Mouse (Mus musculus) olfactory bulb, adult 2 months (tissue): Measurements from ENCODE around the gene Arcn1. TPM values are rescaled to one million over a fixed set of nuclear protein-coding genes. Genes with fewer than 3 reads are reported as not detected.

ENCODE experiments used
- H3K27ac ChIP-seq: fragments of 200-500 bp; 2 replicates; pipeline ENCODE4 v1.5.1; 2012; ENCODE audit warnings: low read depth, low read length; ENCODE audit not compliant: insufficient read depth
- H3K4me1 ChIP-seq: fragments of 200-500 bp; 2 replicates; pipeline ENCODE4 v1.6.1; 2012; ENCODE audit warnings: low read length; ENCODE audit not compliant: control insufficient read depth, insufficient read depth
- H3K4me3 ChIP-seq: fragments of 200-500 bp; 2 replicates; pipeline ENCODE4 v1.5.1; 2012; ENCODE audit warnings: mild to moderate bottlenecking, low read depth, low read length, moderate library complexity; ENCODE audit not compliant: insufficient read depth
- CTCF ChIP-seq: fragments of 200-500 bp; IDR thresholded peaks from 2 replicates; pipeline ENCODE4 v1.5.1; 2012; ENCODE audit warnings: low read depth, mild to moderate bottlenecking, low read length, moderate library complexity; ENCODE audit not compliant: insufficient read depth
- POLR2A ChIP-seq: fragments of 200-500 bp; IDR thresholded peaks from 2 replicates; pipeline ENCODE4 v1.6.1; 2012; ENCODE audit warnings: mild to moderate bottlenecking, low read depth, low read length, moderate library complexity; ENCODE audit not compliant: insufficient read depth
- WGBS: fragments of 180-500 bp; shearing (Covaris S2); methylation state at CpG from one replicate; pipeline ENCODE4 v1.1.7; 2018; 5-methylcytosine and 5-hydroxymethylcytosine counted together
- polyA plus RNA-seq: library from polyadenylated mRNA; stranded (reverse); fragments of >200 nt; gene quantifications from 2 replicates; pipeline ENCODE4 v1.2.4, GENCODE M21; 2012; ENCODE audit warnings: low replicate concordance; ENCODE audit not compliant: missing spikeins, insufficient read depth, insufficient read length

The Arcn1 gene
- 192 TPM in 1 of 2 replicates, not detected in the other for polyA plus RNA-seq

DNA sequence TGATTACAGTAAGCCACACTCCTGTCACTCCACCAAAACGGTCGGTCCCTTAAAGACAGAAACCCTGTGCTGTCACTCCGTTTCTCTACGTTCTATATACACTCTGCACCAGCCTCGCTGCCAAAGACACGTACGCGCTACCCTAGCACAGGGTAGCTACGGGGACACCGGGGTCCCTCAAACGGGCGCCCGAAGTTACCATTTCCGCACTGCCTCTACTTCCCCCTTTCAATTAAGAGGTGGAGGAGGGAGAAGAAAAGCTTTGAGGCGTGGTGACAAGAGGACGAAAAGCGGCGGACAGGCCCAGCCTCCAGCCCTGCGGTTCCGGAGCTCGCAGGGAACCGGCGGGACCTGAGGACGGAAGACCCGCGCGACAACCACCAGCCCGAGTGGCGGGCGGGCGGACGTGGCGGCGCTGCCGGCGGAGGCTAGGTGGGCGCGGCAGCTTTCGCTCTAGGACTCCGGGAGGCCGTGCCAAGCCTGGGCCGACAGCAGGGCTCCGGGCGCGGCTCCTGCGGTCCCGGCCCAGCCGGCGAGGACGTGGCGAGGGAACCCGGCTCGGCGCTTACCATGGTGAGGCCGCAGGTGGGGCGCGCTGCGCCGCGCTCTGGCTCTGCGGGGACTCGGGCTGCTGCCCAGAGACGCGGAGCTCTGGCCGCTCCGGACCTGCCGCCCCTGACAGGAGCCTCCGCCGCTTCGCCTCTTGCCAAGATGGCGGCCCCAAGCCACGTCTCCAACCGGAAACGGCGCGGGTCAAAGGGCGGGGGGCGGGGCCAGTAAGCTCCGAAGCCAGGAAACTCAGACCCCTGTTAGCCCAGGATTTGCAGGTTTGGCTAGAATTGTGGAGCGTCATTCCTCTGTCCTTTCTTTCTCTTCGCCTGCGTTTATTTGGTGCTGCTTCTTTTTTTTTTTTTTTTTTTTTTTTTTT is at the start of gene Arcn1, which contains the start of gene Ift46:
Arcn1 (minus strand) TSS at position 745 of the 928 bp plus-strand sequence.
Ift46 (plus strand) TSS at position 808 of the 928 bp plus-strand sequence.
- TF ChIP-seq POLR2A (peak; percentile 71), CTCF (no peak)
- Histone ChIP-seq H3K4me1 (peaks cover 3% of the 10 kb centered on the region), H3K27ac (peak within 1 kb of the TSS; percentile 63), H3K4me3 (peak within 1 kb of the TSS; percentile 80)
- under 1% methylated on average over 82 of the region's 82 CpGs for WGBS

DNA sequence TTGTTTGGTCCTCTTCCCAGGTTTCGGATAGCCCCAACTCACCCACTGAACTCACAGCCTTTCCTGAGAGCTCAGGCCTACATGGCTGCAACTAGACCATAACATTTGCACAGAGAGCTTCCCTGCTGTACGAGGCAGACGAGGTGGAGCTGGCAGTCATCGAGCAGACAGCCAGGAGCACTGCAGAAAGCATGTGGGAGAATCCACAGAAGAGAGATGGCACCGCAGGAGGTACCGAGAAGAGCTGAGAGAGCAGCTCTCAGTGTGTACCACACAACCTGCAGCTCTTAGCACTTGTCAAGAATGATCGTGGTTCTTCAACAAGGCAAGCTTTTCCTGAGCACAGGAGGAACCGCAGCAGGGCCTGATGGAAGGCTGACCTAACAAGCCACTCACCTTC is 46.5 kb upstream of the Arcn1 start:
- no peaks in the 10 kb centered on the region; the same call in 1 of the 2 replicates for H3K4me1 ChIP-seq
- no peak overlapping the region for H3K4me3 ChIP-seq
- TF ChIP-seq POLR2A (no peak), CTCF (no peak)
- 88% methylated on average over 8 of the region's 8 CpGs for WGBS
- no peak overlapping the region for H3K27ac ChIP-seq

GRCm38 (mm10) chr9:44810316-44810715 is 42.7 kb upstream of the Arcn1 start:
- no peak for TF ChIP-seq POLR2A
- WGBS: 81% methylated on average over 10 of the region's 10 CpGs
- no peak overlapping the region for H3K27ac ChIP-seq
- no peaks in the 10 kb centered on the region for H3K4me1 ChIP-seq
- H3K4me3 ChIP-seq: no peak overlapping the region

DNA sequence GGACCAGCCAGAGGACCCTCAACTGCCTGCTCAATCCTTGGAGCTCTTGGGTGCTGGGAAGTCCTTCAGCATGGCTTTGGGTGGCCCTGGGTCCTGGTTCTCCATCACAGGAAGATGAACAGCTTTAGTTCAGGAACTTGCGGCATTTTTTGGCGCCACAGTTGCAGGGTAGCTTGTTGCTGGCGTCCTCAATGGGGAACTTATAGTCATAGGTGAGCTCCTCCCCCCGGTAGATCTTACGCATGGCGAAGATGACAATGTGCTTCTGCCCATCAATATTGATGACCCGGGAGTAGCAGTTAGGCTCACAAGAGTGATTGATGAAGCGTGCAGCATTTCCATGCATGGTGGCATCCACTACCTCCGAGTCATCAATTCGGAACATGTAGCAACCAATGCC is 40.1 kb upstream of the Arcn1 start:
- H3K4me1 ChIP-seq: no peaks in the 10 kb centered on the region
- H3K27ac ChIP-seq: no peak overlapping the region
- WGBS: 96% methylated on average over 10 of the region's 10 CpGs
- no peak for TF ChIP-seq CTCF
- TF ChIP-seq POLR2A: no peak
- no peak overlapping the region for H3K4me3 ChIP-seq

DNA sequence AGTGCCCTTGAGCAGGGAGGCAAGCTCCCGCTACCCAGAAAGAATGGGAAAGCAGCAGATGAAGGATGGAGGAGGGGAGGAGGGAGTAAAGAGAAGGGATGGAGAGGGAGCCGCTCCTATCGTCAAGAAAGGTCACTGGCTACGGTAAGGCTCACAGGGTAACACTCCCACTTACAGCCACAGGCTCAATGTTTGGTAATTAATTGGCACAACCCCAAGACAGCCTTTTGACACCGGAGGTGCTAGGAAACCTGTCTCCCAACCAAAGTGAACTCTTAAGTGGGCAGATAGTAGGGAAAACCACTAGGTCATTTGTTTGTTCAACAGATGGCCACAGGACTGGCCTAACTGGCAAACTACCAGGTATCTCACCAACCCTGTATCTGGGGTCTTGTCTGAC is 39.5 kb upstream of the Arcn1 start:
- H3K4me1 ChIP-seq: no peaks in the 10 kb centered on the region
- 59% methylated on average over 5 of the region's 5 CpGs for WGBS
- H3K27ac ChIP-seq: no peak overlapping the region
- H3K4me3 ChIP-seq: no peak overlapping the region
- TF ChIP-seq POLR2A (no peak), CTCF (no peak)

- TF ChIP-seq CTCF: no peak
- no peak for TF ChIP-seq POLR2A
- 91% methylated on average over 5 of the region's 5 CpGs for WGBS
- H3K27ac ChIP-seq: no peak overlapping the region
- H3K4me3 ChIP-seq: no peak overlapping the region
- H3K4me1 ChIP-seq: no peaks in the 10 kb centered on the region
Observed at GRCm38 (mm10) chr9:44805536-44805935, 37.9 kb upstream of the Arcn1 start.

DNA sequence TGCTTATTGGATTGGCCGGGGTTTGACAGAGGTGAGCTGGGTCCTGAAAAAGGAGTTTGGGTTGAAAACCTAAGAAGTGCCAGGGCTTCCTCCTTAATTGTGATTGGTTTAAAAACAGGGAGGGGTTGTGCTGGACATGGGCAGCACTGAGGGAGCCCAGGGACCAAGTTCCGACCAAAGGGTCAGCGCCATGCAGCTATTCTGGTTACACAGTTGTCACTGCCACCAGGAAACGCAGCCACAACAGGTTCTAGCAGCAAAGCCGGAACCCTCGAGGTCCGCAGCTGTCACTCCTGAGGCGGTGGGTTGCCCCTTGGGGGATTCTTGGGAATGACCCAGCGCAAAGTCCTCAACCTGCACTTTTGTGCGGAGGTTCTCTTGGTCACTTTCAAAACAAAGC is 37.0 kb upstream of the Arcn1 start:
- peaks cover under 1% of the 10 kb centered on the region for H3K4me1 ChIP-seq
- no peak for TF ChIP-seq POLR2A
- TF ChIP-seq CTCF: no peak
- no peak overlapping the region for H3K27ac ChIP-seq
- 92% methylated on average over 10 of the region's 10 CpGs for WGBS
- H3K4me3 ChIP-seq: no peak overlapping the region

GRCm38 (mm10) chr9:44802808-44803450 is 35.3 kb upstream of the Arcn1 start, which contains the start of gene Ttc36:
Gene Ttc36 (minus strand): TSS chr9:44803072.
- Histone ChIP-seq H3K4me3 (no peak within 1 kb of the TSS), H3K4me1 (peaks cover 18% of the 10 kb centered on the region), H3K27ac (no peak within 1 kb of the TSS)
- WGBS: 75% methylated on average over 4 of the region's 4 CpGs
- TF ChIP-seq CTCF (no peak), POLR2A (no peak)

DNA sequence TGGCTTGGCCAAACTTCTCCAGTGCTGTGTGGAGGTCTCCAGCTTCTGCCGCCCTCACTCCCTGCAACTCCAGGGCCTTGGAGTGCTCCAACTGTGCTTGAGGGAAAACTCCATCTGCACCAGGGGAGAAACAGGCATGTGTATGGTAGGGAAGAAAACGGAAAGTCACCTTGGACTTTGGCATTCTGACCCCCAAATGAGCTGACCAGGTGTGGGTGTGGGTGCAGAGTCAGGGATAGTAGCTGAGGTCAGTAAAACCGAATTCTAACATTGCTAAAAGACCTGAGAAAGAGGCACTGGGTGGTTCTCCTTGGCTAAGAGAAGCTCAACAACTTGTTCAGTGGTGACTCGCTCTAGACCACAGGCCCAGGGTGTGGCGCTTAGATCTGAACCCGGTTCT is 34.0 kb upstream of the Arcn1 start:
- Histone ChIP-seq H3K27ac (no peak overlapping the region), H3K4me1 (peaks cover 19% of the 10 kb centered on the region), H3K4me3 (no peak overlapping the region)
- TF ChIP-seq POLR2A (no peak), CTCF (no peak)
- 88% methylated on average over 6 of the region's 6 CpGs for WGBS
